Mouse (Mus musculus) liver, adult 2 months (tissue): ENCODE measurements at regions not wholly inside any gene's neighbourhood (a gene's known extent, or its start where the extent isn't known, plus 50 kb on each side); places are given as distances from the start of the nearest gene placed in this dataset.
A peak's percentile ranks its signal among the peaks of the same experiment; 100 is the strongest.

Experiments used
- DNase-seq: peaks from one replicate; pipeline ENCODE4 v3.0.0-alpha.2; 2011; ENCODE audit warnings: low read depth, low spot score; ENCODE audit errors: extremely low read depth
- H3K27ac ChIP-seq: fragments of 200-500 bp; replicated peaks from 2 replicates; pipeline ENCODE4 v1.5.1; 2012; ENCODE audit warnings: low read depth, mild to moderate bottlenecking, control low read depth, inconsistent platforms, low read length; ENCODE audit not compliant: insufficient read depth
- H3K27me3 ChIP-seq: fragments of 200-500 bp; 2 replicates; pipeline ENCODE4 v1.6.1; 2012; ENCODE audit warnings: mild to moderate bottlenecking, moderate library complexity, low read length, inconsistent platforms; ENCODE audit not compliant: control insufficient read depth, insufficient read depth
- H3K36me3 ChIP-seq: fragments of 200-500 bp; 2 replicates; pipeline ENCODE4 v1.6.1; 2012; ENCODE audit warnings: low read length, inconsistent platforms; ENCODE audit not compliant: control insufficient read depth, insufficient read depth
- H3K4me1 ChIP-seq: fragments of 200-500 bp; 2 replicates; pipeline ENCODE4 v1.6.1; 2011; ENCODE audit warnings: low read length; ENCODE audit not compliant: control insufficient read depth, insufficient read depth
- H3K4me3 ChIP-seq: fragments of 200-500 bp; 2 replicates; pipeline ENCODE4 v1.5.1; 2011; ENCODE audit warnings: low read depth, mild to moderate bottlenecking, control low read depth, low read length, moderate library complexity; ENCODE audit not compliant: insufficient read depth
- H3K79me2 ChIP-seq: fragments of 200-500 bp; 2 replicates; pipeline ENCODE4 v1.6.1; 2012; ENCODE audit warnings: inconsistent platforms, mild to moderate bottlenecking, low read length, moderate library complexity; ENCODE audit not compliant: control insufficient read depth, insufficient read depth
- H3K9ac ChIP-seq: fragments of 200-500 bp; 2 replicates; pipeline ENCODE4 v1.6.1; 2012; ENCODE audit warnings: low read depth, mild to moderate bottlenecking, control low read depth, inconsistent platforms, low read length
- CTCF ChIP-seq: fragments of 200-500 bp; IDR thresholded peaks from 2 replicates; pipeline ENCODE4 v1.5.1; 2011; ENCODE audit warnings: low read depth, low read length, control low read depth
- POLR2A ChIP-seq: fragments of 200-500 bp; IDR thresholded peaks from 2 replicates; pipeline ENCODE4 v1.6.1; 2011; ENCODE audit warnings: low read length, control low read depth; ENCODE audit not compliant: insufficient read depth; ENCODE audit errors: extremely low read depth
- WGBS: fragments of 180-500 bp; shearing (Covaris S2); methylation state at CpG from one replicate; pipeline ENCODE4 v1.1.7; 2018; 5-methylcytosine and 5-hydroxymethylcytosine counted together

DNA sequence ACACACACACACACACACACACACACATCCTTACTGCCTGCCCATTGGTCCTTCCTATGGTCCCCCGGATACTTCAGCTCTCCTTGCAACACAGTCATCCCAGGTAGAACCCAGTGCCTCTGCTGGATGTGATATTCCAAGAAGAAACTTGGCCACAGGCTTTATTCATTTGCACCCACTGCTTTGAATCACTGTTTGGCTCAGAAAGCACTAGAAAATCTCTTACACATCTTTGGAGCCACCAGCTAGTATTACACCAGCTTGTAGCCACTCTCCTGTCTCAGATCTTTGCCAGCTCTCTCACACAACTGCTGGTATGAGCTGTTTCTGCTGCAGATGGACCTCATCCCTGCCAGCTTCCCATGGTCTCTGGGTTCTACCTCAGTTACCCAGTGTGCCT is 57.7 kb upstream of the Gm21915 start:
- Histone ChIP-seq H3K4me3 (no peak overlapping the region), H3K27me3 (peaks cover 2% of the 10 kb centered on the region; the same call in 1 of the 2 replicates), H3K36me3 (no peaks in the 10 kb centered on the region), H3K79me2 (no peaks in the 10 kb centered on the region), H3K9ac (no peak overlapping the region), H3K4me1 (peaks cover 9% of the 10 kb centered on the region), H3K27ac (peak overlapping the region; percentile 20; the same call in 1 of the 2 replicates)
- WGBS: 71% methylated on average over 1 of the region's 1 CpGs
- DNase-seq: no peak
- TF ChIP-seq POLR2A (no peak), CTCF (no peak)

DNA sequence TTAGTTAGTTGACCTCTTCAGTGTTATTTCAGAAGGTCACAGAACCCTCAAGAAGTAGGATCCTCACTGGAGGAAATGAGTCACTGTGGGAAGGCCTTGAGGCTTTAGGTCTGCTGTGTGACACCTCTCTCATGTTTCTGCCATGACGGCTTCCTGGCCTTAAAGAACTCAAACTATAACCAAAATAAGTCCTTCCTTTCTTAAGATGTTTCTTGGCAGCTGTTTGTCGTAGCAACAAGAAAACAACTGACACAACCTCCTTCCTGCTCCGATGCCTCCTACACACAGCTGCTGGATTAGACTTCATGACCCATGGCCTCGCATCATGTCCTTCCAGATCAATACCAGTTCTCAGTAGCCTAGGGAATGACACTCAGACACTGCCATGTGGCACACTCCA is 58.1 kb upstream of the Gm21915 start:
- WGBS: 31% methylated on average over 4 of the region's 4 CpGs
- peak; percentile 48 for DNase-seq
- no peaks in the 10 kb centered on the region for H3K36me3 ChIP-seq
- H3K9ac ChIP-seq: no peak overlapping the region
- no peak overlapping the region for H3K4me3 ChIP-seq
- no peaks in the 10 kb centered on the region for H3K79me2 ChIP-seq
- H3K27ac ChIP-seq: no peak overlapping the region
- H3K27me3 ChIP-seq: no peaks in the 10 kb centered on the region
- TF ChIP-seq CTCF (no peak), POLR2A (no peak)
- H3K4me1 ChIP-seq: peaks cover 9% of the 10 kb centered on the region

DNA sequence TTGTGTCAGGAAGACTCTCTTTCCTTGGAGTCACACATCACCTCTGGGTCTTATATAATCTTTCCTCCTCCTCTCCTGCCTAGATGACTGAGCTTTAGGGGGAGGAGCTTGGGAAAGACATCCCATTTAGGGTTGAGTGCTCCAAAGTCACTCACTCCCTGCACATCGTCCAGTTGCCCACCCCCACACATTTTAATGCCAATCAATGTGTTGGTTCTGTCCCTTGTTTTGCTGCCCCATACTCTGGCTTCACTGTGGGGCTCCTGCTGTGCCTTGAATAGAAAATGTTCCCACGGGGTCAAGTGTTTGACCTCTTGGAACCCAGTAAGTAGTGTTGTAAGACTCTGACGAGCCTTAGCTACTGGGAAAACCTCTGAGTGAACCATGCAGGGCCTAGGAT is 58.8 kb upstream of the Gm21915 start:
- Histone ChIP-seq H3K79me2 (no peaks in the 10 kb centered on the region), H3K4me1 (peaks cover 9% of the 10 kb centered on the region), H3K27me3 (no peaks in the 10 kb centered on the region), H3K27ac (no peak overlapping the region), H3K4me3 (no peak overlapping the region), H3K9ac (no peak overlapping the region), H3K36me3 (no peaks in the 10 kb centered on the region)
- 62% methylated on average over 3 of the region's 3 CpGs for WGBS
- TF ChIP-seq POLR2A (no peak), CTCF (no peak)
- DNase-seq: peak; percentile 29

DNA sequence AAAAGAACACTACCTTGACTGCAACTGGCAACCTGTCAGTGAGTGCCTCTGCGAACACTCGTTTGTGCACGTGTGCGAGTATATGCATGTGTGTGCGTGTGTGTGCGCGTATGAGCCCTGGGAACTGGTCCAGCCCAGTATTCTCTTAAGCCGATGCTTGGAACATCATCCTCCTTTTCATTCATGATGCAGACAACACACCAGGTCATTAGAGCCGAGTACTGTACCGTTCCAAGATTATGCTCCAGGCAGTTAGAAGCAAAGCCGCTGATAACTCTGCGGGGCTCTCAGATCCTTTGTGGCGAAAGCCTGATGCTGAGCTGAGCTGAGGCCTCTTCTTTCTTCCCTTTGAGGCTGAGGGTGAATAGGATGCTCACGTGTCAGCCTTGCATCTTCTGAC is 61.8 kb upstream of the Gm21915 start:
- TF ChIP-seq POLR2A (no peak), CTCF (no peak)
- WGBS: 93% methylated on average over 14 of the region's 14 CpGs
- H3K27me3 ChIP-seq: no peaks in the 10 kb centered on the region
- peaks cover 9% of the 10 kb centered on the region for H3K4me1 ChIP-seq
- H3K27ac ChIP-seq: no peak overlapping the region
- no peak overlapping the region for H3K4me3 ChIP-seq
- H3K9ac ChIP-seq: no peak overlapping the region
- H3K79me2 ChIP-seq: no peaks in the 10 kb centered on the region
- no peak for DNase-seq
- no peaks in the 10 kb centered on the region for H3K36me3 ChIP-seq

DNA sequence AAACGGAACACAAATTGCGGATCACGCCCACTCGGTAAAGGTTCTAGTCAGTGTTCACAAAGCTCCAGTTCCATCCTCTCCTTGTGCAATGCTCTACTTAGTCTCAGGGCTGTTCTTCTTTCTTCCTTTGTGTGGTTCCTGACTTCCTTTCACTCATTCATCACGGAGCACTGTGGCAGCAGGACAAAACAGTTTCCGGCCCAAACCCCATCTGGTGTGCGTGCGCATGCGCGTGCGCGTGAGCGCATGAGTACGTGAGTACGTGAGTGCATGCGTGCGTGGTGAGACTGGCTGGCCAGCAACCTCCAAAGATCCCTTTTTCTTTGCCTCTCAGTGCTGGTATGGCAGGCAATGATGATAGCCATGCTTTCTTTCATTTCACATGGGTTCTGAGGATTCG is 62.5 kb upstream of the Gm21915 start:
- DNase-seq: no peak
- Histone ChIP-seq H3K9ac (no peak overlapping the region), H3K36me3 (no peaks in the 10 kb centered on the region), H3K4me3 (no peak overlapping the region), H3K27me3 (no peaks in the 10 kb centered on the region), H3K79me2 (no peaks in the 10 kb centered on the region), H3K27ac (no peak overlapping the region), H3K4me1 (peaks cover 7% of the 10 kb centered on the region)
- TF ChIP-seq POLR2A: no peak
- no peak for TF ChIP-seq CTCF
- WGBS: 92% methylated on average over 18 of the region's 18 CpGs

DNA sequence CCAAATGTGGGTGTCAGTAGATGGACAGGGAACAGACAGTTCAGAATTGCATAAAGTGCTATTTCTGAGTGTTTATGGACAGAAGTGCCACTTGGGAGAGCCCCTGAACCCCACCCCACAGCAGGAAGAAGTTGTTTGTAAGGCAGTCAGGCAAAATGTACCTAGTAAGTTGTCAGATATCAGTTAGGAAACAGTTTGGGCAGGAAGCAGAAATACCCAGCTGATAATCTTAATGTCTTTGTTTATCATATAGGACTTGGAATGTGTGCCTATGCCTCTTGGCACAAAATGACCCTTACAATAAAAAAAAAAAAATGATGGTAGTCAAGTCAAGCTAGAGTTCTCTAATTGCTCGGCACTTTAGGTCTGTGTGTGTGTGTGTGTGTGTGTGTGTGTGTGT is 66.9 kb upstream of the Gm21915 start:
- no peak for DNase-seq
- no peaks in the 10 kb centered on the region for H3K4me1 ChIP-seq
- no peaks in the 10 kb centered on the region for H3K27me3 ChIP-seq
- TF ChIP-seq CTCF (no peak), POLR2A (no peak)
- WGBS: 45% methylated on average over 1 of the region's 1 CpGs
- H3K27ac ChIP-seq: no peak overlapping the region
- H3K9ac ChIP-seq: no peak overlapping the region
- H3K4me3 ChIP-seq: no peak overlapping the region
- H3K36me3 ChIP-seq: no peaks in the 10 kb centered on the region
- no peaks in the 10 kb centered on the region for H3K79me2 ChIP-seq

DNA sequence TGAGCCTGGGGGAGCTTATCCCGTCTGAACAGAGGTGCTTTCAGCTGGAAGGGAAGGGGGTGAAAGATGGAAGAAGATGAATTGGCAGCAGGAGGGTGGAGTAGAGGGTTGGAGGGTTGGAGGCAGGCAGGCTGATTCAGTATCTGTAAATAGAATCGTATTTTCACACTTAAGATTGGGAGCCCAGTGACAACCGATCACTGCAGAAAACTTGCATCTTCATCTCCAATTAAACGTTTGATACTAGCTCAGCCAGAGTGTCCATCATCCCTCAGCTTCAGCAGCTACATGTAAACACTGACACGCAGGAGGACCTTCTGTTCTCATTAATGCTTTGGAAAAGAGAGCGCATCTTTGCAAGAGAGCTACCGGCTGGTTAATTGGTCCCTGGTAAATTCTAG is 67.2 kb upstream of the Gramd1b start:
- no peak for TF ChIP-seq POLR2A
- TF ChIP-seq CTCF: no peak
- Histone ChIP-seq H3K27ac (no peak overlapping the region), H3K4me1 (no peaks in the 10 kb centered on the region), H3K4me3 (no peak overlapping the region), H3K9ac (no peak overlapping the region), H3K27me3 (no peaks in the 10 kb centered on the region), H3K36me3 (no peaks in the 10 kb centered on the region), H3K79me2 (no peaks in the 10 kb centered on the region)
- 84% methylated on average over 7 of the region's 7 CpGs for WGBS
- no peak for DNase-seq
